Mouse (Mus musculus): ENCODE results near the gene Cbl. TPM values are rescaled to one million over a fixed set of nuclear protein-coding genes. Genes with fewer than 3 reads are reported as not detected.
"Not testable (repeated sequence)": the region's sequence is repeated elsewhere in the genome, so short reads cannot be mapped to it uniquely, and the experiment has no call there.

Cbl gene
- total RNA-seq, 2 experiments from 2014 or later, result 59.8 to 66.3 TPM

- no peak for DNase-seq (ENCODE audit: low spot score in 2 of 2)
Measured at GRCm38 (mm10) chr9:44132200-44132599, 101.6 kb downstream of the Cbl start.

- no peak for DNase-seq (ENCODE audit: low spot score in 2 of 2)
Measured at GRCm38 (mm10) chr9:44131276-44131590, 102.6 kb downstream of the Cbl start.

- DNase-seq (ENCODE audit: low spot score in 2 of 2), result no peak
Measured at GRCm38 (mm10) chr9:44130581-44131275, 103.1 kb downstream of the Cbl start.

GRCm38 (mm10) chr9:44130034-44130433 is 103.8 kb downstream of the Cbl start:
- no peak for DNase-seq (ENCODE audit: low spot score in 2 of 2)

GRCm38 (mm10) chr9:44129633-44130032 is 104.2 kb downstream of the Cbl start:
- DNase-seq (ENCODE audit: low spot score in 2 of 2), result no peak

GRCm38 (mm10) chr9:44127351-44127801 is 106.5 kb downstream of the Cbl start:
- no peak for DNase-seq (ENCODE audit: low spot score in 2 of 2)

GRCm38 (mm10) chr9:44126746-44127145 is 107.1 kb downstream of the Cbl start:
- DNase-seq (ENCODE audit: low spot score in 2 of 2), result no peak

GRCm38 (mm10) chr9:44125546-44126428 is 108.1 kb downstream of the Cbl start:
- peak; percentile 79 to 95 for DNase-seq (ENCODE audit: low spot score in 2 of 2)

- DNase-seq (ENCODE audit: low spot score in 2 of 2), result no peak
Measured at GRCm38 (mm10) chr9:44125026-44125425, 108.8 kb downstream of the Cbl start.

GRCm38 (mm10) chr9:44124317-44124716 is 109.5 kb downstream of the Cbl start:
- no peak for DNase-seq (ENCODE audit: low spot score in 2 of 2)

GRCm38 (mm10) chr9:44119948-44120465 is 113.8 kb downstream of the Cbl start:
- peak in 1 of 2 experiments; percentile 58 for DNase-seq (ENCODE audit: low spot score in 2 of 2)

GRCm38 (mm10) chr9:44119011-44119410 is 114.8 kb downstream of the Cbl start:
- DNase-seq (ENCODE audit: low spot score in 2 of 2), result no peak

- no peak for DNase-seq (ENCODE audit: low spot score in 2 of 2)
Measured at GRCm38 (mm10) chr9:44116182-44116581, 117.7 kb downstream of the Cbl start.

- DNase-seq (ENCODE audit: low spot score in 2 of 2), result no peak
Measured at GRCm38 (mm10) chr9:44115599-44115998, 118.2 kb downstream of the Cbl start.

- no peak for DNase-seq (ENCODE audit: low spot score in 2 of 2)
Measured at GRCm38 (mm10) chr9:44114453-44114852, 119.4 kb downstream of the Cbl start.

- DNase-seq (ENCODE audit: low spot score in 2 of 2), result peak; percentile 94 to 97
Measured at GRCm38 (mm10) chr9:44113105-44113789, 120.6 kb downstream of the Cbl start, which contains the start of the genes Gm49380 and Rnf26. Gene Gm49380 (minus strand): TSS chr9:44113500. Gene Rnf26 (minus strand): TSS chr9:44113517.

- DNase-seq (ENCODE audit: low spot score in 2 of 2), result not testable (repeated sequence)
Measured at GRCm38 (mm10) chr9:44111909-44112308, 121.9 kb downstream of the Cbl start.

- peak in 1 of 2 experiments; percentile 86 for DNase-seq (ENCODE audit: low spot score in 2 of 2)
Measured at GRCm38 (mm10) chr9:44109360-44110095, 124.3 kb downstream of the Cbl start.

- no peak for DNase-seq (ENCODE audit: low spot score in 2 of 2)
Measured at GRCm38 (mm10) chr9:44108269-44109055, 125.4 kb downstream of the Cbl start.

Measured in layer of hippocampus, adult 18-20 months (tissue).